ENCODE assay signal across 8 mouse cellular contexts in the genomic region with DNA sequence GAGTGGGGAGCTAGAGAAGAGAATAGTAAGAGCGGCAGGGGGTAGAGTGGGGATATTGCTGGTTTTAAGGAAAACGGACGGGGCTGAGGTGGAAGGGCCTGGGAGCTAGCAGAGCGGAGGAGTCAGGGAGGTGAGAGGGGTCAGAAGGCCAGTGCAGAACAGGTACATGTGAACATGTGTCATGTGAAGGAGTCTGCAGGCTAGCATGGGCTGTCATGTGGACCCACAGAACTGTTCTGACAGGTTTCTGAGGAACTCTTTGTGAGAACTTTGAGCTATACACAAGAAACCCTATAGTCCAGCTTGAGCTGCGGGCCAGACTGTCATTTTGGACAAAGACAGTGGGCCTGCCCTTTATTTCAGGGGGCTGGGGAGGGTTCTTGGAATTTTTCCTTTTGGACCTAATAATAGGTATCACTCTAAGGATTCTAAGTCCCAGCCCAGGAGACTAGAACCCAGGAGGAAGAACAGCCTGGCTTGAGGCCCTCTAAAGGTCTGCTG. TPM values are rescaled to one million over a fixed set of nuclear protein-coding genes. Genes with fewer than 3 reads are reported as not detected.
A peak's percentile ranks its signal among the peaks of the same experiment; 100 is the strongest.
DNase-seq lines count a peak whose midpoint lies in the region; ATAC-seq and TF ChIP-seq lines count a peak whose summit lies in the region.

A gene (plus strand): TSS at position 451 of the 501 bp plus-strand sequence.

- no peak for ATAC-seq in embryonic facial prominence, embryonic 11.5 days (replicated peaks; ENCODE audit: insufficient number of reproducible peaks, low FRiP score, low TSS enrichment, low read depth)
- ATAC-seq in hindbrain, embryonic 16.5 days: no peak
- 0 out of 2 replicates have a peak, but pooled peaks have one; percentile 37 for ATAC-seq in midbrain, embryonic 16.5 days

- no peaks in the 10 kb centered on the region for H3K36me3 ChIP-seq in liver, adult 2 months (ENCODE audit: control insufficient read depth, insufficient read depth, low read length)
- no peaks in the 10 kb centered on the region for H3K36me3 ChIP-seq in embryonic facial prominence, embryonic 11.5 days (replicated peaks; ENCODE audit: control insufficient read depth, insufficient read depth, low read depth, low read length)
- 0 out of 2 replicates have a peak, but pooled peaks cover 2% of the 10 kb centered on the region for H3K36me3 ChIP-seq in hindbrain, embryonic 16.5 days (ENCODE audit: control insufficient read depth, insufficient read depth, low read length)
- peaks cover 2% of the 10 kb centered on the region; the same call in 1 of the 2 replicates for H3K36me3 ChIP-seq in midbrain, embryonic 16.5 days (ENCODE audit: control insufficient read depth, insufficient read depth, low read length)

- peak within 1 kb of the TSS; percentile 41 for H3K9ac ChIP-seq in liver, adult 2 months (ENCODE audit: low read depth, low read length)
- peak within 1 kb of the TSS; percentile 36 for H3K9ac ChIP-seq in embryonic facial prominence, embryonic 11.5 days (replicated peaks; ENCODE audit: low read length)
- H3K9ac ChIP-seq in hindbrain, embryonic 16.5 days (ENCODE audit: low read depth, low read length): peak within 1 kb of the TSS; percentile 25
- H3K9ac ChIP-seq in midbrain, embryonic 16.5 days (ENCODE audit: low read depth, low read length): no peak within 1 kb of the TSS; the same call in 1 of the 2 replicates

- peaks cover 2% of the 10 kb centered on the region; the same call in 1 of the 2 replicates for H3K4me1 ChIP-seq in liver, adult 2 months (ENCODE audit: control insufficient read depth, insufficient read depth, low read length)
- H3K4me1 ChIP-seq in embryonic facial prominence, embryonic 11.5 days (ENCODE audit: control insufficient read depth, insufficient read depth, low read length): no peaks in the 10 kb centered on the region
- peaks cover 8% of the 10 kb centered on the region for H3K4me1 ChIP-seq in hindbrain, embryonic 16.5 days (ENCODE audit: control insufficient read depth, insufficient read depth, low read depth, low read length)
- H3K4me1 ChIP-seq in midbrain, embryonic 16.5 days (ENCODE audit: control insufficient read depth, insufficient read depth, low read length): peaks cover 10% of the 10 kb centered on the region; the same call in 1 of the 2 replicates

- H3K27ac ChIP-seq in liver, adult 2 months (replicated peaks; ENCODE audit: insufficient read depth, low read depth, low read length): peak within 1 kb of the TSS; percentile 33
- H3K27ac ChIP-seq in embryonic facial prominence, embryonic 11.5 days (replicated peaks; ENCODE audit: low read depth, low read length): no peak within 1 kb of the TSS
- H3K27ac ChIP-seq in hindbrain, embryonic 16.5 days (ENCODE audit: low read depth, low read length): no peak within 1 kb of the TSS
- H3K27ac ChIP-seq in midbrain, embryonic 16.5 days (ENCODE audit: low read length): no peak within 1 kb of the TSS

- peak within 1 kb of the TSS; percentile 56 for H3K4me3 ChIP-seq in liver, adult 2 months (ENCODE audit: insufficient read depth, low read depth, low read length)
- no peak within 1 kb of the TSS for H3K4me3 ChIP-seq in embryonic facial prominence, embryonic 11.5 days (ENCODE audit: low read depth, low read length)
- peak within 1 kb of the TSS; percentile 18; the same call in 1 of the 2 replicates for H3K4me3 ChIP-seq in hindbrain, embryonic 16.5 days (ENCODE audit: low read length)
- peak within 1 kb of the TSS; percentile 5; the same call in 1 of the 2 replicates for H3K4me3 ChIP-seq in midbrain, embryonic 16.5 days (ENCODE audit: low read depth, low read length)

- WGBS in liver, adult 2 months: 75% methylated on average over 5 of the region's 5 CpGs
- WGBS in embryonic facial prominence, embryonic 11.5 days: 64% methylated on average over 5 of the region's 5 CpGs
- 62% methylated on average over 5 of the region's 5 CpGs for WGBS in hindbrain, embryonic 16.5 days
- WGBS in midbrain, embryonic 16.5 days: 57% methylated on average over 5 of the region's 5 CpGs

- TF ChIP-seq POLR2A in liver, adult 2 months (IDR thresholded peaks at IDR 0.05; ENCODE audit: extremely low read depth, insufficient read depth, low read length): no peak

- DNase-seq in liver, adult 2 months (ENCODE audit: extremely low read depth, low read depth, low spot score): no peak
- DNase-seq in liver: no peak
- no peak for DNase-seq in embryonic facial prominence, embryonic 11.5 days (ENCODE audit: low spot score)
- no peak for DNase-seq in cerebellum, adult 11 months
- no peak for DNase-seq in right cerebral cortex, adult 18-20 months
- no peak for DNase-seq in cerebellum, postnatal 4 days (ENCODE audit: low spot score in 2 of 2)

- no peak for TF ChIP-seq CTCF in liver, adult 2 months (IDR thresholded peaks at IDR 0.05; ENCODE audit: low read depth, low read length)

- peak within 1 kb of the TSS; percentile 24 for H3K4me2 ChIP-seq in embryonic facial prominence, embryonic 11.5 days (ENCODE audit: low read depth, low read length)
- H3K4me2 ChIP-seq in hindbrain, embryonic 16.5 days (ENCODE audit: low read length): peak within 1 kb of the TSS; percentile 49
- H3K4me2 ChIP-seq in midbrain, embryonic 16.5 days (ENCODE audit: low read length): peak within 1 kb of the TSS; percentile 39

- H3K79me2 ChIP-seq in liver, adult 2 months (ENCODE audit: control insufficient read depth, insufficient read depth, low read length): no peaks in the 10 kb centered on the region

- H3K9me3 ChIP-seq in embryonic facial prominence, embryonic 11.5 days (replicated peaks; ENCODE audit: control insufficient read depth, low read length): no peaks in the 10 kb centered on the region
- H3K9me3 ChIP-seq in hindbrain, embryonic 16.5 days (ENCODE audit: control insufficient read depth, low read length): no peaks in the 10 kb centered on the region
- H3K9me3 ChIP-seq in midbrain, embryonic 16.5 days (replicated peaks; ENCODE audit: control insufficient read depth, low read length, poor library complexity, severe bottlenecking): no peaks in the 10 kb centered on the region

- no peaks in the 10 kb centered on the region for H3K27me3 ChIP-seq in liver, adult 2 months (ENCODE audit: control insufficient read depth, insufficient read depth, low read length)
- no peaks in the 10 kb centered on the region for H3K27me3 ChIP-seq in embryonic facial prominence, embryonic 11.5 days (ENCODE audit: control insufficient read depth, insufficient read depth, low read length)
- no peaks in the 10 kb centered on the region for H3K27me3 ChIP-seq in hindbrain, embryonic 16.5 days (replicated peaks; ENCODE audit: control insufficient read depth, insufficient read depth, low read length)
- no peaks in the 10 kb centered on the region; the same call in 1 of the 2 replicates for H3K27me3 ChIP-seq in midbrain, embryonic 16.5 days (ENCODE audit: control insufficient read depth, insufficient read depth, low read depth, low read length)

RNA-seq across cellular contexts. Expression of the gene that starts here (rescaled TPM):
- 2.6 and 2.8 TPM in 2 replicates for total RNA-seq in liver, adult 2 months (2014; rRNA removed)
- 5.7 and 7.7 TPM in 2 replicates for polyA plus RNA-seq in liver, adult 2 months (2012; rRNA removed)
- polyA plus RNA-seq in embryonic facial prominence, embryonic 11.5 days (2014; fragmentation: Nextera tagmentation; extraction: Ambion mirVana): 0.61 TPM in 1 of 2 replicates, not detected in the other
- polyA plus RNA-seq in hindbrain, embryonic 16.5 days (2015; fragmentation: Nextera tagmentation; extraction: Ambion mirVana): 1.6 and 2.1 TPM in 2 replicates
- polyA plus RNA-seq in midbrain, embryonic 16.5 days (2015; fragmentation: Nextera tagmentation; extraction: Ambion mirVana): 1.1 and 2.7 TPM in 2 replicates
